Mouse (Mus musculus): Measurements from ENCODE around the gene Cbx8.
A peak's percentile ranks its signal among the peaks of the same experiment; 100 is the strongest.

The Cbx8 gene

GRCm38 (mm10) chr11:119040600-119041324 lies at the start of gene Cbx8:
Cbx8 (minus strand) TSS chr11:119040969.
- peak; percentile 83 for DNase-seq (ENCODE audit: extremely low read depth, low read depth, low spot score)

- DNase-seq (ENCODE audit: extremely low read depth, low read depth, low spot score): no peak
These were observed 49.5 kb upstream of the Cbx8 start for GRCm38 (mm10) chr11:119090076-119090960.

GRCm38 (mm10) chr11:119089235-119090075 lies 48.7 kb upstream of the Cbx8 start:
- DNase-seq (ENCODE audit: extremely low read depth, low read depth, low spot score): no peak

GRCm38 (mm10) chr11:119088391-119089234 lies 47.8 kb upstream of the Cbx8 start:
- DNase-seq (ENCODE audit: extremely low read depth, low read depth, low spot score): no peak

GRCm38 (mm10) chr11:119087301-119088082 lies 46.7 kb upstream of the Cbx8 start:
- DNase-seq (ENCODE audit: extremely low read depth, low read depth, low spot score): no peak

- DNase-seq (ENCODE audit: extremely low read depth, low read depth, low spot score): no peak
These were observed 45.6 kb upstream of the Cbx8 start, which contains the start of gene Cbx4 for GRCm38 (mm10) chr11:119086144-119086971. Cbx4 (minus strand) TSS chr11:119086221.

- DNase-seq (ENCODE audit: extremely low read depth, low read depth, low spot score): no peak
These were observed 44.7 kb upstream of the Cbx8 start for GRCm38 (mm10) chr11:119085279-119086062.

- DNase-seq (ENCODE audit: extremely low read depth, low read depth, low spot score): no peak
These were observed 43.9 kb upstream of the Cbx8 start for GRCm38 (mm10) chr11:119084446-119085278.

- no peak for DNase-seq (ENCODE audit: extremely low read depth, low read depth, low spot score)
These were observed 43.1 kb upstream of the Cbx8 start for GRCm38 (mm10) chr11:119083724-119084445.

GRCm38 (mm10) chr11:119082638-119083599 lies 42.1 kb upstream of the Cbx8 start:
- DNase-seq (ENCODE audit: extremely low read depth, low read depth, low spot score): no peak

- DNase-seq (ENCODE audit: extremely low read depth, low read depth, low spot score): no peak
These were observed 41.3 kb upstream of the Cbx8 start for GRCm38 (mm10) chr11:119081839-119082637.

- DNase-seq (ENCODE audit: extremely low read depth, low read depth, low spot score): no peak
These were observed 40.5 kb upstream of the Cbx8 start for GRCm38 (mm10) chr11:119081148-119081838.

GRCm38 (mm10) chr11:119080461-119081147 lies 39.8 kb upstream of the Cbx8 start:
- DNase-seq (ENCODE audit: extremely low read depth, low read depth, low spot score): no peak
